Mouse (Mus musculus): Measurements from ENCODE around the gene Syt14. TPM values are rescaled to one million over a fixed set of nuclear protein-coding genes. Genes with fewer than 3 reads are reported as not detected.

Syt14 gene
- total RNA-seq, 1 experiment, result 8.5 TPM

DNA sequence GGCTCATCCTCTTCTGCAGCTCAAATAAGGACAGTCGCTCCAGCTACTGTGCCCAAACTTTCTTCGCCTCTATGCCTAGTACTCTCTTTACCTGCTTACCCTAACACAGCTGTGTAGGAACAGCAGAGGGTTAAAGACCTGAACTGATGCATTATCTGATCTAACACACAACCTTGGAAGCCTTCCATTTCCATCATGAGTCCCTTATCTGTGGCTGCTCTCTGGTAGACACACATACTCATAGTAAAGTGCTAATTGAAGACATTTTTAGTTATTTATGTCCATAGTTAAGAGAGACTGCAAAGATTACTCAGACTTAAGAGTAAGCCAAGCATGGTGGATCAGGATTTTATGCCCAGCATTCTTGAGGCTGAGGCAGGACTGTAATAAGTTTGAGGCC, 23.2 kb downstream of the Syt14 start:
- Histone ChIP-seq H3K4me3 (ENCODE audit: insufficient read depth in 1 of 2, low read depth in 1 of 2, low read length in 2 of 2, poor library complexity in 1 of 2, severe bottlenecking in 1 of 2) (no peak overlapping the region), H3K36me3 (ENCODE audit: control insufficient read depth, insufficient read depth, low read length, poor library complexity, severe bottlenecking) (no peaks in the 10 kb centered on the region), H3K27ac (ENCODE audit: insufficient read depth, low read depth, low read length, poor library complexity, severe bottlenecking) (no peak overlapping the region), H3K9me3 (ENCODE audit: control insufficient read depth, insufficient read depth, low read depth, low read length) (no peaks in the 10 kb centered on the region), H3K4me1 (ENCODE audit: control insufficient read depth in 2 of 2, insufficient read depth in 2 of 2, low read length in 2 of 2, poor library complexity in 1 of 2) (no peaks in the 10 kb centered on the region), H3K9ac (ENCODE audit: insufficient read depth, low read depth, low read length, poor library complexity, severe bottlenecking) (no peak overlapping the region)
- no peak for DNase-seq (ENCODE audit: low read depth, low spot score)
- TF ChIP-seq ZNF384 (IDR thresholded peaks at IDR 0.05; ENCODE audit: low read depth, low read length), result no peak
- no peak for TF ChIP-seq HCFC1 (IDR thresholded peaks at IDR 0.05; ENCODE audit: borderline replicate concordance, insufficient read depth, low read length)
- TF ChIP-seq CHD2 (IDR thresholded peaks at IDR 0.05; ENCODE audit: low read depth, low read length), result no peak
- TF ChIP-seq MAFK (IDR thresholded peaks at IDR 0.05; ENCODE audit: insufficient read depth, low read depth, low read length), result no peak
- TF ChIP-seq ZC3H11A (IDR thresholded peaks at IDR 0.05; ENCODE audit: borderline replicate concordance, low read depth, low read length), result no peak
- in situ Hi-C loops (cut with MboI; ENCODE audit: low sequenced_read_pairs in 2 of 2, unreplicated experiment in 2 of 2), result no loop called here

- no peak overlapping the region for H3K27ac ChIP-seq (ENCODE audit: insufficient read depth, low read depth, low read length, poor library complexity, severe bottlenecking)
- TF ChIP-seq CHD2 (IDR thresholded peaks at IDR 0.05; ENCODE audit: low read depth, low read length) (no peak), MAFK (IDR thresholded peaks at IDR 0.05; ENCODE audit: insufficient read depth, low read depth, low read length) (no peak)
- no peaks in the 10 kb centered on the region for H3K36me3 ChIP-seq (ENCODE audit: control insufficient read depth, insufficient read depth, low read length, poor library complexity, severe bottlenecking)
- no peak overlapping the region for H3K9ac ChIP-seq (ENCODE audit: insufficient read depth, low read depth, low read length, poor library complexity, severe bottlenecking)
- no peaks in the 10 kb centered on the region for H3K4me1 ChIP-seq (ENCODE audit: control insufficient read depth in 2 of 2, insufficient read depth in 2 of 2, low read length in 2 of 2, poor library complexity in 1 of 2)
- DNase-seq (ENCODE audit: low read depth, low spot score), result no peak
- H3K4me3 ChIP-seq (ENCODE audit: insufficient read depth in 1 of 2, low read depth in 1 of 2, low read length in 2 of 2, poor library complexity in 1 of 2, severe bottlenecking in 1 of 2), result no peak overlapping the region
- no peaks in the 10 kb centered on the region for H3K9me3 ChIP-seq (ENCODE audit: control insufficient read depth, insufficient read depth, low read depth, low read length)
- in situ Hi-C loops (cut with MboI; ENCODE audit: low sequenced_read_pairs in 2 of 2, unreplicated experiment in 2 of 2), result no loop called here
These were observed 24.4 kb downstream of the Syt14 start for GRCm38 (mm10) chr1:193011000-193011769.

GRCm38 (mm10) chr1:193004581-193004980, 31.0 kb downstream of the Syt14 start:
- no peak for TF ChIP-seq CHD2 (IDR thresholded peaks at IDR 0.05; ENCODE audit: low read depth, low read length)
- no peak for TF ChIP-seq HCFC1 (IDR thresholded peaks at IDR 0.05; ENCODE audit: borderline replicate concordance, insufficient read depth, low read length)
- no peaks in the 10 kb centered on the region for H3K36me3 ChIP-seq (ENCODE audit: control insufficient read depth, insufficient read depth, low read length, poor library complexity, severe bottlenecking)
- no peak overlapping the region for H3K9ac ChIP-seq (ENCODE audit: insufficient read depth, low read depth, low read length, poor library complexity, severe bottlenecking)
- no peak overlapping the region for H3K4me3 ChIP-seq (ENCODE audit: insufficient read depth in 1 of 2, low read depth in 1 of 2, low read length in 2 of 2, poor library complexity in 1 of 2, severe bottlenecking in 1 of 2)
- H3K9me3 ChIP-seq (ENCODE audit: control insufficient read depth, insufficient read depth, low read depth, low read length), result no peaks in the 10 kb centered on the region
- H3K27ac ChIP-seq (ENCODE audit: insufficient read depth, low read depth, low read length, poor library complexity, severe bottlenecking), result no peak overlapping the region
- H3K4me1 ChIP-seq (ENCODE audit: control insufficient read depth in 2 of 2, insufficient read depth in 2 of 2, low read length in 2 of 2, poor library complexity in 1 of 2), result no peaks in the 10 kb centered on the region
- in situ Hi-C loops (cut with MboI; ENCODE audit: low sequenced_read_pairs in 2 of 2, unreplicated experiment in 2 of 2), result no loop called here
- no peak for DNase-seq (ENCODE audit: low read depth, low spot score)

DNA sequence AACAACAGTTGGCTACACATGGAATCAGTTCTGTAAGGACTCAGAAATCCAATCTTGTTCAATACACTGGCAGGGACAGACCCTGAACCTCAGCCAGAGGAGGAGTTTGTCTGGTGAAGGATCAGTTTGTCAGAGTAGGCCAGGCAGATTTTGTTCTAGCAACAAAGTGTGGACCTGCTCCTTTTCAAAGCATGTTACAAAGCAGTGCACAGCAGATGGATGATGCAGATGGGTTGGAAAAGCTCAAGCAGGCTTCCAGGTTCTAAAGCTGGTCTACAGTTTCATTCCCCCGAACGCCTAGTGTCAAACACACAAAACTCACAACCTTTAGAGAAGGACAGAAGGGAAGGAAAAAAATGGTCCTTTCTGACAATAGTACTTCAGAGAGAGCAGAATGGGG, 31.6 kb downstream of the Syt14 start:
- H3K9ac ChIP-seq (ENCODE audit: insufficient read depth, low read depth, low read length, poor library complexity, severe bottlenecking), result no peak overlapping the region
- DNase-seq (ENCODE audit: low read depth, low spot score), result no peak
- no peaks in the 10 kb centered on the region for H3K9me3 ChIP-seq (ENCODE audit: control insufficient read depth, insufficient read depth, low read depth, low read length)
- in situ Hi-C loops (cut with MboI; ENCODE audit: low sequenced_read_pairs in 2 of 2, unreplicated experiment in 2 of 2), result no loop called here
- H3K36me3 ChIP-seq (ENCODE audit: control insufficient read depth, insufficient read depth, low read length, poor library complexity, severe bottlenecking), result no peaks in the 10 kb centered on the region
- H3K4me3 ChIP-seq (ENCODE audit: insufficient read depth in 1 of 2, low read depth in 1 of 2, low read length in 2 of 2, poor library complexity in 1 of 2, severe bottlenecking in 1 of 2), result no peak overlapping the region
- TF ChIP-seq CHD2 (IDR thresholded peaks at IDR 0.05; ENCODE audit: low read depth, low read length) (no peak), ZNF384 (IDR thresholded peaks at IDR 0.05; ENCODE audit: low read depth, low read length) (no peak), ZC3H11A (IDR thresholded peaks at IDR 0.05; ENCODE audit: borderline replicate concordance, low read depth, low read length) (no peak), HCFC1 (IDR thresholded peaks at IDR 0.05; ENCODE audit: borderline replicate concordance, insufficient read depth, low read length) (no peak), MAFK (IDR thresholded peaks at IDR 0.05; ENCODE audit: insufficient read depth, low read depth, low read length) (no peak)
- no peak overlapping the region for H3K27ac ChIP-seq (ENCODE audit: insufficient read depth, low read depth, low read length, poor library complexity, severe bottlenecking)
- H3K4me1 ChIP-seq (ENCODE audit: control insufficient read depth in 2 of 2, insufficient read depth in 2 of 2, low read length in 2 of 2, poor library complexity in 1 of 2), result no peaks in the 10 kb centered on the region

DNA sequence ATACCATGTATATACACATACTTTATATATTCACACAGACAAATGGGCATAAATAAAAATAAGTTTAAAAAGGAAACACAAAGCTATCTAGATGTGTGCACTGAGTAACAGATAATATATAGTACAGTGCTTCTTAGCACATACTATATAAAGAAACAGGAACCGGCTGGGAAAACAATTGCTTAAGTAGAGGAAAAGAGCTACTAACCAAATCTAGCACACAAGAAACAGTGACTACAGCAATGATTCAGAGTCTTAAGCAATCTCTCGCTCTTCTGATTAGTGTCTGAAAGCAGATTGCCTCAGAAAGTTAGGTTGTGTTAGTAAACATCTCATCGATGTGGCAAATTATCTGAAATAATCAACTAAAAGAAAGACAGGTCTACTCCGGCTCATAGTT, 33.3 kb downstream of the Syt14 start:
- no peak for DNase-seq (ENCODE audit: low read depth, low spot score)
- no peak overlapping the region for H3K9ac ChIP-seq (ENCODE audit: insufficient read depth, low read depth, low read length, poor library complexity, severe bottlenecking)
- no peaks in the 10 kb centered on the region for H3K4me1 ChIP-seq (ENCODE audit: control insufficient read depth in 2 of 2, insufficient read depth in 2 of 2, low read length in 2 of 2, poor library complexity in 1 of 2)
- in situ Hi-C loops (cut with MboI; ENCODE audit: low sequenced_read_pairs in 2 of 2, unreplicated experiment in 2 of 2), result no loop called here
- H3K27ac ChIP-seq (ENCODE audit: insufficient read depth, low read depth, low read length, poor library complexity, severe bottlenecking), result no peak overlapping the region
- H3K9me3 ChIP-seq (ENCODE audit: control insufficient read depth, insufficient read depth, low read depth, low read length), result no peaks in the 10 kb centered on the region
- no peaks in the 10 kb centered on the region for H3K36me3 ChIP-seq (ENCODE audit: control insufficient read depth, insufficient read depth, low read length, poor library complexity, severe bottlenecking)
- H3K4me3 ChIP-seq (ENCODE audit: insufficient read depth in 1 of 2, low read depth in 1 of 2, low read length in 2 of 2, poor library complexity in 1 of 2, severe bottlenecking in 1 of 2), result no peak overlapping the region
- TF ChIP-seq CHD2 (IDR thresholded peaks at IDR 0.05; ENCODE audit: low read depth, low read length), result no peak
- no peak for TF ChIP-seq MAFK (IDR thresholded peaks at IDR 0.05; ENCODE audit: insufficient read depth, low read depth, low read length)
- TF ChIP-seq ZNF384 (IDR thresholded peaks at IDR 0.05; ENCODE audit: low read depth, low read length), result no peak
- TF ChIP-seq ZC3H11A (IDR thresholded peaks at IDR 0.05; ENCODE audit: borderline replicate concordance, low read depth, low read length), result no peak
- TF ChIP-seq HCFC1 (IDR thresholded peaks at IDR 0.05; ENCODE audit: borderline replicate concordance, insufficient read depth, low read length), result no peak

All from ES-E14 (cell line).